Mouse (Mus musculus): ENCODE results near the gene Chrdl1.

The Chrdl1 gene

GRCm38 (mm10) chrX:143393791-143394369, at the start of gene Chrdl1:
TSS of gene Chrdl1 (minus strand) at chrX:143394262.
- no peak for DNase-seq

DNA sequence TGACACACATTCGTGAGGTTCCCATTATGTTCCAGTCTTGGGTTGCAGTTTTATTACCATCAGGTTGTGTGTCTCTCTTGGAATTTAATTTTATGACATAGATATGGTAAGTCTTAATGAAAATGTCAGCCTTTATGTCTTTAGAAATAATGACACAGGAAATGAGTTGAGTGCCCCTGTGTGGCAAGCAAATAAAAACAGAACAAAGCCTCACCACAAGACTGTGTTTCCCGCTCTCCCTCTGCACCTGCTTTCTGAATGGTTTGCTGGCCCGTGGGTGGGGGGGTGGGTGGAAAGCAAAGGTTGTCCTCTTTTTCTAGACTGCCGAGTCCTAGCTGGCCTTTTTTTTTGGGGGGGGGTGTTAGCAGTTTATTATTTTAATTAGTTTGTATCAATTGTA, 48.6 kb upstream of the Chrdl1 start:
- no peak for DNase-seq

- no peak for DNase-seq
Observed at GRCm38 (mm10) chrX:143404601-143405000, 10.5 kb upstream of the Chrdl1 start.

GRCm38 (mm10) chrX:143366256-143366959, 27.7 kb downstream of the Chrdl1 start:
- DNase-seq, result no peak

DNA sequence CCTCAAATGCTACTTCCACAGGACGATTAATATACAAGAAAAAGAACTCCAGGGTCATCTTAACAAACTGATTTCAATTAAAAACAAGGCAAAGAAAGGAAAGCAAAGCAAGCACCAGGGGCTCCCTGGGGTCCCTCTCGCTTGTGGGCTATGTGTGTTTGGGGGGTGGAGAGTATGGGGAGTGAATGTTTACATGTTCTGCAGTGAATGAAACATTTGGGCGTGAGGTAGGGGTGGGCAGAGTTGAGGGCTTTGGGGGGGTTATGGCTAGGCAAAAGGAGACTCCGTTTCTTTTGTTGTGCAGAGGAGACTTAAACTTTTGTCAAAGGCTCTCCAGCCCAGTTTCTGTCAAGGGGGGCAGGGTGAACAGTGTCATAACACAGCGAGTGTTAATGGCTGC, 46.8 kb downstream of the Chrdl1 start:
- no peak for DNase-seq

- no peak for DNase-seq
Observed at GRCm38 (mm10) chrX:143346739-143347138, 47.3 kb downstream of the Chrdl1 start.

DNA sequence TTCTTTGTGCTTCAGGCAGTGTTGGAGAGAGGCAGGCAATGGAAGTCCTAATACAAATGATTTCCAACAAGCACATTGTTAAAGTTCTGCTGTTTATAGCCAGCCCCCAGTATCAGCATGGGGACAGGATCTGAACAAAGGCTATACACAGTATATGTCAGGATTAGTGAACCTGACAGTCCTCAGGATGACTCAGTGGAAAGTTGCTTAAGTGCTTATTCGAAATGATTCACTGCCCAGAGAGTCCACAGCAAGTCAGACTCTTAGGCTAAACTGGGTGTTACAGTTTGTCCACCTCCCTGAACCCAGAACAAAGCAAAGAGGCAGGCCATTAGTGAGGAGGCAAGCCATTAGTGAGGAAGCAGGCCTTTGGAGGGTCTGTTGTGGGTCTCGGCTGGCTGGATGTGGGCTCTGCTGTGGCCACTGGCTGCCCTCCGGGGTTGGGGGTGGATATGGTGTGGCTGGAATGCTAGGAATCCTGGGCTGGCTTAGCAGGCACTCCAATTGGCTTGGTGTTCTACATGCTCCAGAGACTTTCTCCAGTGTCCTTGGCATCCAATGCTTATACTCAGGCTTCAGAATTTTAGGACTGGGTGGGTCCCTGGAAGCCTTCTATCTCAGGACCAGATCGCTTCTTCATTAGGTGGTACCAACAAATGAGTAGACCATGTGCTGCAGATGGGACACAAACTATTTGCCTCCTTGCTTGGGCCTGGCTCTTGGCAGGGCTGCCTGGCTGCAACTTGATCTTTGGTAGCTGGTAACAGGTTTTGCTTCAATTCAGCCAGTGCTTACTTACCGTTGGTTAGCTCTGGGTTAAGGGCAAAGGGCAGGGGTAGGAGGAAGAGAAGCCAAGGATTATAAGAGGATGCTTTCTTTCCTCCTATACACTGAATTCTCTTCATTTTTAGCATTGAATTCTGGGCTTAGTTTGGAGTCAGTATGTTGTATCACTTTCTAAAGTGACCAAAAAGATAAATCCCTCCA, 49.3 kb downstream of the Chrdl1 start:
- DNase-seq, result no peak

DNA sequence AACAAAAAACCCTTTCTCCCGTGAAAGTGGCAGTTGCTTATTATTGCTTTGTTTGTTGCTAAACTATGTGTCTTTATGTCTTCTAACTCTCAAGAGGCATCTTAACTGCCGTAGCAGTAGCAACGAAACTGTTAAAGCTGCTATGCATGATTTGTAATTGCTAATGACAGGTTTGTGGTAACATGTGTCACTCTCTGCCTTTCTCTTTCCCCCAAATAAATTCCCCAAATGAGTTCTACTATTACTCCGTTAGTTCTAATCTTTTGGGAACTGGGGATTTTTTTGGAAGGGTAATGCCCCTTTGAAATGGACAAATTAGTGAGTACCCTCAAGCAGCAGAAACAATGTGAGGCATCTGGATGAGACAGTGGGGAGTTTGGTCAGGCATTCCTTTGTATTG, 55.9 kb downstream of the Chrdl1 start:
- DNase-seq, result no peak

DNA sequence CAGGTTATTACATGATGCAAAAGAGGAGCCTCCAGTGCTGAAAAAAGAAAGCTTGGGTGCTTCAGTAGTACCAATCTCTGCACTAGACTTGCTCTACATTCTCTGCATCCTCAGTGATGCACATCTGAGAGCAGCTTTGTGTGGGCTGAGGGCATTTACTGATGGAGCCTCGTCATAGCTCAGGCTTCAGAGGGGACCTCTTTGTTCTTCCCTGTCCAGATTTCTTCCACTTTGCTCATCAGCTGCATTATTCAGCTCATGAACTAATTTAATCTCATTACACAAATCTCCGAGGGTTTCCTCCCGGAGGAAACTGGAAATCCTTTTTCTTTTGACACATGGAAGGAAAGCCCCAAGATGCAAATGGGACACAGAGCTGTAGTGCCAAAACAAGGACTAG, 56.5 kb downstream of the Chrdl1 start:
- no peak for DNase-seq

GRCm38 (mm10) chrX:143336661-143337060, 57.4 kb downstream of the Chrdl1 start:
- no peak for DNase-seq

- no peak for DNase-seq
Observed at GRCm38 (mm10) chrX:143335846-143336245, 58.2 kb downstream of the Chrdl1 start.

DNA sequence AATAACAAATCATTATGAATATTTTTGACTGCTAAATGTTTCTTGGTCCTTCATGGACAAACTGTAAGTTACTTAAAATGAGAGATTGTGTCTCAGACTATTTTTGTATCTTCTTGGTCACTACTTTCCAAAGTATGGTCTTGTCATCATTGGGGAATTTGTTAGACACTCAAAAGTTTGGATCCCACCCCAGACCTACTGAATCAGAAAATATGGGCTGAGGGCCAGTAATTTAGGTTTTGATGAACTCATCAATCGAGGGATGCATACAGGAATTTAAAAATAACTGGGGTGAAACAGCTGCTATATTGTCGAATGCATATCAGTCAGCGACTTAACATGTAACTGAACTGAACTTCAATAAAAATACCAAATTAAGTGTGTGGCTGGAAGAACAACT, 80.9 kb downstream of the Chrdl1 start:
- DNase-seq, result no peak

GRCm38 (mm10) chrX:143294726-143295125, 99.3 kb downstream of the Chrdl1 start:
- no peak for DNase-seq

GRCm38 (mm10) chrX:143275202-143275601, 118.9 kb downstream of the Chrdl1 start:
- no peak for DNase-seq

- no peak for DNase-seq
Observed at GRCm38 (mm10) chrX:143250709-143251108, 143.4 kb downstream of the Chrdl1 start.

Data from thymus, postnatal 14 days (tissue).